Mouse (Mus musculus): ENCODE measurements around the gene Sbp. TPM values are rescaled to one million over a fixed set of nuclear protein-coding genes. Genes with fewer than 3 reads are reported as not detected.

The Sbp gene
- polyA plus RNA-seq (2017; shearing (Covaris generic)): not detected

GRCm38 (mm10) chr17:23941372-23941771 lies at the start of gene Sbp:
Gene Sbp (plus strand): TSS chr17:23941672.

GRCm38 (mm10) chr17:23917158-23917557 lies 24.3 kb upstream of the Sbp start, which contains the start of gene Dcpp3:
Gene Dcpp3 (plus strand): TSS chr17:23917458.

GRCm38 (mm10) chr17:23955174-23955573 lies 13.7 kb downstream of the Sbp start, which contains the start of gene Sbpl:
Gene Sbpl (minus strand): TSS chr17:23955274.

GRCm38 (mm10) chr17:23980297-23980909 lies 38.9 kb downstream of the Sbp start, which contains the start of gene Prss30:
Gene Prss30 (minus strand): TSS chr17:23980566.

Other genes starting within 250 kb of the Sbp start
- gene 1520401A03Rik, start 218.9 kb upstream of the Sbp start, polyA plus RNA-seq (2017; shearing (Covaris generic)): 0.13 TPM
- gene Pkmyt1, start 215.3 kb upstream of the Sbp start, polyA plus RNA-seq (2017; shearing (Covaris generic)): 57.9 TPM
- 3.5 TPM for gene Paqr4, start 200.8 kb upstream of the Sbp start, polyA plus RNA-seq (2017; shearing (Covaris generic))
- 2.8 TPM for gene Kremen2, start 195.8 kb upstream of the Sbp start, polyA plus RNA-seq (2017; shearing (Covaris generic))
- 34.0 TPM for gene Flywch1, start 170.1 kb upstream of the Sbp start, polyA plus RNA-seq (2017; shearing (Covaris generic))
- 4.1 TPM for gene Flywch2, start 155.6 kb upstream of the Sbp start, polyA plus RNA-seq (2017; shearing (Covaris generic))
- 994 TPM for gene Srrm2, start 151.1 kb upstream of the Sbp start, polyA plus RNA-seq (2017; shearing (Covaris generic))
- 395 TPM for gene Elob, start 112.5 kb upstream of the Sbp start, polyA plus RNA-seq (2017; shearing (Covaris generic))
- 0.35 TPM for gene Prss33, start 105.6 kb upstream of the Sbp start, polyA plus RNA-seq (2017; shearing (Covaris generic))
- gene Prss32, start 97.8 kb upstream of the Sbp start, polyA plus RNA-seq (2017; shearing (Covaris generic)): not detected
- 4.6 TPM for gene Prss41, start 97.5 kb upstream of the Sbp start, polyA plus RNA-seq (2017; shearing (Covaris generic))
- gene Prss21, start 73.6 kb upstream of the Sbp start, polyA plus RNA-seq (2017; shearing (Covaris generic)): not detected
- gene Dcpp1, start 60.8 kb upstream of the Sbp start, polyA plus RNA-seq (2017; shearing (Covaris generic)): not detected
- not detected for gene Dcpp2, start 60.8 kb upstream of the Sbp start, polyA plus RNA-seq (2017; shearing (Covaris generic))
- gene Dcpp3, start 24.2 kb upstream of the Sbp start, polyA plus RNA-seq (2017; shearing (Covaris generic)): not detected
- not detected for gene Sbpl, start 13.6 kb downstream of the Sbp start, polyA plus RNA-seq (2017; shearing (Covaris generic))
- gene Prss30, start 38.9 kb downstream of the Sbp start, polyA plus RNA-seq (2017; shearing (Covaris generic)): 5.7 TPM
- not detected for gene Prss22, start 56.4 kb downstream of the Sbp start, polyA plus RNA-seq (2017; shearing (Covaris generic))
- 0.30 TPM for gene Prss27, start 96.5 kb downstream of the Sbp start, polyA plus RNA-seq (2017; shearing (Covaris generic))
- 27.7 TPM for gene Kctd5, start 131.8 kb downstream of the Sbp start, polyA plus RNA-seq (2017; shearing (Covaris generic))
- 58.9 TPM for gene Pdpk1, start 209.3 kb downstream of the Sbp start, polyA plus RNA-seq (2017; shearing (Covaris generic))
- 17.6 TPM for gene Amdhd2, start 222.1 kb downstream of the Sbp start, polyA plus RNA-seq (2017; shearing (Covaris generic))
- 400 TPM for gene Atp6v0c, start 228.0 kb downstream of the Sbp start, polyA plus RNA-seq (2017; shearing (Covaris generic))

Data from effector memory CD4-positive, alpha-beta T cell, adult 7 months (primary cell).